Mouse (Mus musculus): ENCODE measurements at regions not wholly inside any gene's neighbourhood (a gene's known extent, or its start where the extent isn't known, plus 50 kb on each side); places are given as distances from the start of the nearest gene placed in this dataset.

- no peak for TF ChIP-seq CTCF (IDR thresholded peaks at IDR 0.05; ENCODE audit: low read depth)
- TF ChIP-seq EP300 (IDR thresholded peaks at IDR 0.05; ENCODE audit: low read depth), result no peak
Observed at GRCm38 (mm10) chr11:64592253-64592652, 155.8 kb upstream of the F930015N05Rik start.
